Comparison of ENCODE assay signal across 31 mouse cellular contexts in genomic region chr1:123637897-123638296, GRCm38 (mm10).
"Had no signal": no experiment of that assay in that cellular context is flagged by ENCODE, and none has a peak within 500 bp of the region (broad histone marks: within the 10 kb centered on the region; RNA-seq: fewer than 3 reads in every experiment).

No protein-coding gene starts in this region.

- H3K4me2 ChIP-seq: heart, embryonic 11.5 days; heart, embryonic 12.5 days; heart, embryonic 13.5 days; heart, embryonic 15.5 days; hindbrain, embryonic 12.5 days; hindbrain, embryonic 13.5 days; hindbrain, embryonic 14.5 days; hindbrain, embryonic 15.5 days; intestine, embryonic 15.5 days had no signal

- H3K9me3 ChIP-seq: heart, embryonic 10.5 days; heart, embryonic 12.5 days; heart, embryonic 13.5 days; heart, embryonic 15.5 days; hindbrain, embryonic 10.5 days; hindbrain, embryonic 12.5 days; hindbrain, embryonic 13.5 days; hindbrain, embryonic 15.5 days; intestine, embryonic 15.5 days had no signal

- H3K27me3 ChIP-seq: heart, embryonic 12.5 days; heart, embryonic 13.5 days; heart, embryonic 15.5 days; hindbrain, embryonic 12.5 days; hindbrain, embryonic 13.5 days; hindbrain, embryonic 15.5 days; intestine, embryonic 15.5 days had no signal

- ATAC-seq: hindbrain, embryonic 16.5 days; hindbrain, postnatal 0 days; inflammation-experienced regulatory T-cells, adult 6 months; intestine, embryonic 15.5 days; intestine, embryonic 16.5 days; intestine, postnatal 0 days had no signal

- H3K36me3 ChIP-seq: heart, embryonic 10.5 days; heart, embryonic 12.5 days; heart, embryonic 13.5 days; heart, embryonic 15.5 days; hindbrain, embryonic 10.5 days; hindbrain, embryonic 12.5 days; hindbrain, embryonic 13.5 days; hindbrain, embryonic 15.5 days; intestine, embryonic 15.5 days had no signal

- DNase-seq: heart, adult 18-20 months; heart, adult 2 months; heart, postnatal 10 days; heart, postnatal 14 days; heart, postnatal 36 days; heart, postnatal 4 days; kidney, postnatal 10 days; kidney, postnatal 14 days; kidney, postnatal 25 days; kidney, postnatal 36 days; layer of hippocampus, adult 9-11 months; layer of hippocampus, postnatal 36 days had no signal

- H3K4me1 ChIP-seq: heart, embryonic 10.5 days; heart, embryonic 12.5 days; heart, embryonic 13.5 days; heart, embryonic 15.5 days; hindbrain, embryonic 10.5 days; hindbrain, embryonic 12.5 days; hindbrain, embryonic 13.5 days; hindbrain, embryonic 15.5 days; intestine, embryonic 15.5 days had no signal

- H3K4me3 ChIP-seq: heart, adult 2 months; heart, embryonic 10.5 days; heart, embryonic 12.5 days; heart, embryonic 13.5 days; heart, embryonic 15.5 days; hindbrain, embryonic 10.5 days; hindbrain, embryonic 12.5 days; hindbrain, embryonic 13.5 days; hindbrain, embryonic 15.5 days; intestine, embryonic 15.5 days; layer of hippocampus, adult 2 months; left cerebral cortex, adult 2 months had no signal

- H3K9ac ChIP-seq: heart, embryonic 12.5 days; heart, embryonic 13.5 days; heart, embryonic 15.5 days; hindbrain, embryonic 12.5 days; hindbrain, embryonic 13.5 days; hindbrain, embryonic 14.5 days; hindbrain, embryonic 15.5 days; intestine, embryonic 15.5 days had no signal

- H3K27ac ChIP-seq: heart, adult 2 months; heart, embryonic 10.5 days; heart, embryonic 13.5 days; heart, embryonic 15.5 days; hindbrain, embryonic 10.5 days; hindbrain, embryonic 12.5 days; hindbrain, embryonic 13.5 days; hindbrain, embryonic 14.5 days; hindbrain, embryonic 15.5 days; hindbrain, postnatal 0 days; intestine, embryonic 15.5 days; kidney, postnatal 0 days; layer of hippocampus, adult 2 months; left cerebral cortex, adult 2 months had no signal
